Mouse (Mus musculus) large intestine, adult 2 months (tissue): ENCODE measurements around the gene Akr1b8. TPM values are rescaled to one million over a fixed set of nuclear protein-coding genes. Genes with fewer than 3 reads are reported as not detected.
"Not testable (repeated sequence)": the region's sequence is repeated elsewhere in the genome, so short reads cannot be mapped to it uniquely, and the experiment has no call there.

Experiments used
- DNase-seq: peaks from one replicate; pipeline ENCODE4 v3.0.0-alpha.2; 2012; ENCODE audit warnings: low read depth, low spot score
- WGBS: fragments of 180-500 bp; shearing (Covaris S2); methylation state at CpG from one replicate; pipeline ENCODE4 v1.1.7; 2018; 5-methylcytosine and 5-hydroxymethylcytosine counted together
- polyA plus RNA-seq: library from polyadenylated mRNA; depleted of rRNA; stranded (reverse); fragments of >200 nt; gene quantifications from 2 replicates; pipeline ENCODE4 v1.2.3, GENCODE M21; 2012; rRNA removed

The Akr1b8 gene
- polyA plus RNA-seq: 5.4 and 7.1 TPM in 2 replicates

GRCm38 (mm10) chr6:34353658-34354353 lies at the start of gene Akr1b8:
Akr1b8 (plus strand) TSS chr6:34354119.
- 9% methylated on average over 16 of the region's 16 CpGs for WGBS
- DNase-seq: no peak

- 16% methylated on average over 10 of the region's 10 CpGs for WGBS
- DNase-seq: peak; percentile 85
These were observed 49.2 kb upstream of the Akr1b8 start for GRCm38 (mm10) chr6:34304675-34305241.

- no peak for DNase-seq
- WGBS: 94% methylated on average over 6 of the region's 6 CpGs
These were observed 47.1 kb upstream of the Akr1b8 start for GRCm38 (mm10) chr6:34306797-34307196.

- DNase-seq: no peak
These were observed 44.4 kb upstream of the Akr1b8 start for GRCm38 (mm10) chr6:34309526-34309925.

GRCm38 (mm10) chr6:34310023-34310595 lies 43.8 kb upstream of the Akr1b8 start:
- DNase-seq: no peak
- 93% methylated on average over 11 of the region's 11 CpGs for WGBS

More at GRCm38 (mm10) chr6:34309526-34309925, 44.4 kb upstream of the Akr1b8 start:
- 90% methylated on average over 6 of the region's 6 CpGs for WGBS

- no peak for DNase-seq
- 82% methylated on average over 9 of the region's 9 CpGs for WGBS
These were observed 40.5 kb upstream of the Akr1b8 start for GRCm38 (mm10) chr6:34313386-34313785.

GRCm38 (mm10) chr6:34313921-34314320 lies 40.0 kb upstream of the Akr1b8 start:
- WGBS: 89% methylated on average over 2 of the region's 2 CpGs
- DNase-seq: no peak

GRCm38 (mm10) chr6:34316854-34317771 lies 36.8 kb upstream of the Akr1b8 start, which contains the start of gene Akr1b3:
Akr1b3 (minus strand) TSS chr6:34317478.
- DNase-seq: peak; percentile 75
- WGBS: 2% methylated on average over 60 of the region's 60 CpGs

GRCm38 (mm10) chr6:34318172-34318571 lies 35.7 kb upstream of the Akr1b8 start:
- DNase-seq: no peak
- 24% methylated on average over 5 of the region's 5 CpGs for WGBS

- WGBS: 82% methylated on average over 6 of the region's 6 CpGs
- no peak for DNase-seq
These were observed 35.3 kb upstream of the Akr1b8 start for GRCm38 (mm10) chr6:34318636-34319035.

GRCm38 (mm10) chr6:34322121-34322520 lies 31.8 kb upstream of the Akr1b8 start:
- WGBS: 96% methylated on average over 7 of the region's 7 CpGs
- DNase-seq: no peak

GRCm38 (mm10) chr6:34331379-34331778 lies 22.5 kb upstream of the Akr1b8 start:
- DNase-seq: no peak
- 85% methylated on average over 5 of the region's 5 CpGs for WGBS

GRCm38 (mm10) chr6:34331804-34332203 lies 22.1 kb upstream of the Akr1b8 start:
- WGBS: 89% methylated on average over 12 of the region's 12 CpGs
- not testable (repeated sequence) for DNase-seq

GRCm38 (mm10) chr6:34334673-34335072 lies 19.2 kb upstream of the Akr1b8 start:
- 44% methylated on average over 5 of the region's 5 CpGs for WGBS
- DNase-seq: no peak

- WGBS: 37% methylated on average over 2 of the region's 2 CpGs
- no peak for DNase-seq
These were observed 16.1 kb upstream of the Akr1b8 start for GRCm38 (mm10) chr6:34337799-34338198.

GRCm38 (mm10) chr6:34341991-34342390 lies 11.9 kb upstream of the Akr1b8 start:
- 80% methylated on average over 4 of the region's 4 CpGs for WGBS
- no peak for DNase-seq

GRCm38 (mm10) chr6:34342476-34342875 lies 11.4 kb upstream of the Akr1b8 start:
- no peak for DNase-seq
- 85% methylated on average over 2 of the region's 2 CpGs for WGBS

- no peak for DNase-seq
- WGBS: 70% methylated on average over 6 of the region's 6 CpGs
These were observed 10.5 kb upstream of the Akr1b8 start for GRCm38 (mm10) chr6:34343426-34343825.

GRCm38 (mm10) chr6:34344135-34344850 lies 9.6 kb upstream of the Akr1b8 start:
- no peak for DNase-seq
- WGBS: 87% methylated on average over 10 of the region's 10 CpGs
